Mouse (Mus musculus) heart, embryonic 11.5 days (tissue): ENCODE measurements at regions not wholly inside any gene's neighbourhood (a gene's known extent, or its start where the extent isn't known, plus 50 kb on each side); places are given as distances from the start of the nearest gene placed in this dataset.
A peak's percentile ranks its signal among the peaks of the same experiment; 100 is the strongest.

Experiments
- ATAC-seq: fragments of 200-750 bp; cut with Nextera tagmentation; replicated peaks from 2 replicates; pipeline ENCODE4 v1.8.0; 2017; ENCODE audit warnings: moderate library complexity; ENCODE audit not compliant: insufficient number of reproducible peaks, low FRiP score, low TSS enrichment
- H3K27ac ChIP-seq: fragments of 300-500 bp; sonication (generic); 2 replicates; pipeline ENCODE4 v1.5.1; 2014; ENCODE audit warnings: mild to moderate bottlenecking, low read depth, low read length
- H3K27me3 ChIP-seq: fragments of 300-500 bp; sonication (generic); 2 replicates; pipeline ENCODE4 v1.6.1; 2014; ENCODE audit warnings: mild to moderate bottlenecking, low read length, mixed read lengths; ENCODE audit not compliant: control insufficient read depth, insufficient read depth
- H3K36me3 ChIP-seq: fragments of 300-500 bp; sonication (generic); 2 replicates; pipeline ENCODE4 v1.6.1; 2014; ENCODE audit warnings: mild to moderate bottlenecking, low read length, moderate library complexity, mixed read lengths; ENCODE audit not compliant: control insufficient read depth, insufficient read depth
- H3K4me1 ChIP-seq: fragments of 300-500 bp; sonication (generic); 2 replicates; pipeline ENCODE4 v1.6.1; 2014; ENCODE audit warnings: low read length; ENCODE audit not compliant: control insufficient read depth, insufficient read depth
- H3K4me2 ChIP-seq: fragments of 300-500 bp; sonication (generic); 2 replicates; pipeline ENCODE4 v1.6.1; 2014; ENCODE audit warnings: mild to moderate bottlenecking, moderate library complexity
- H3K4me3 ChIP-seq: fragments of 300-500 bp; sonication (generic); 2 replicates; pipeline ENCODE4 v1.5.1; 2014; ENCODE audit warnings: low read depth, low read length
- H3K9ac ChIP-seq: fragments of 300-500 bp; sonication (generic); 2 replicates; pipeline ENCODE4 v1.6.1; 2014; ENCODE audit warnings: mild to moderate bottlenecking, low read depth, low read length, moderate library complexity
- H3K9me3 ChIP-seq: fragments of 300-500 bp; sonication (generic); replicated peaks from 2 replicates; pipeline ENCODE4 v1.6.1; 2016; ENCODE audit warnings: low read length; ENCODE audit not compliant: control insufficient read depth
- WGBS: fragments of 180-500 bp; shearing (Covaris S2); extraction: QIAGEN DNeasy Blood & Tissue Kit; methylation state at CpG from one replicate; pipeline ENCODE4 v1.1.7; 2014; ENCODE audit not compliant: insufficient replicate concordance; 5-methylcytosine and 5-hydroxymethylcytosine counted together

- H3K27me3 ChIP-seq = no peaks in the 10 kb centered on the region
- no peaks in the 10 kb centered on the region for H3K36me3 ChIP-seq
- H3K27ac ChIP-seq = no peak overlapping the region
- H3K4me1 ChIP-seq = no peaks in the 10 kb centered on the region
- peak overlapping the region; percentile 23; the same call in 1 of the 2 replicates for H3K4me3 ChIP-seq
- 9% methylated on average over 18 of the region's 18 CpGs for WGBS
- H3K4me2 ChIP-seq = peak overlapping the region; percentile 62
- no peaks in the 10 kb centered on the region for H3K9me3 ChIP-seq
- ATAC-seq = peak; percentile 84
- H3K9ac ChIP-seq = peak overlapping the region; percentile 23; the same call in 1 of the 2 replicates
Observed at GRCm38 (mm10) chr3:14381421-14381992, 99.0 kb upstream of the Slc7a12 start.

GRCm38 (mm10) chr3:14390656-14391055, 89.8 kb upstream of the Slc7a12 start:
- Histone ChIP-seq H3K27ac (no peak overlapping the region), H3K27me3 (no peaks in the 10 kb centered on the region), H3K4me2 (no peak overlapping the region), H3K36me3 (no peaks in the 10 kb centered on the region), H3K9me3 (no peaks in the 10 kb centered on the region), H3K4me3 (no peak overlapping the region), H3K9ac (no peak overlapping the region), H3K4me1 (no peaks in the 10 kb centered on the region)
- ATAC-seq = no peak
- 80% methylated on average over 1 of the region's 1 CpGs for WGBS

- H3K9me3 ChIP-seq = no peaks in the 10 kb centered on the region
- WGBS = 76% methylated on average over 3 of the region's 3 CpGs
- no peak overlapping the region for H3K4me2 ChIP-seq
Observed at GRCm38 (mm10) chr3:14398676-14399075, 81.8 kb upstream of the Slc7a12 start.

GRCm38 (mm10) chr3:14408435-14409125, 71.9 kb upstream of the Slc7a12 start:
- H3K36me3 ChIP-seq = no peaks in the 10 kb centered on the region
- no peaks in the 10 kb centered on the region for H3K9me3 ChIP-seq
- no peak for ATAC-seq

More at GRCm38 (mm10) chr3:14398676-14399075, 81.8 kb upstream of the Slc7a12 start:
- Histone ChIP-seq H3K4me1 (no peaks in the 10 kb centered on the region), H3K27me3 (no peaks in the 10 kb centered on the region), H3K9ac (no peak overlapping the region), H3K27ac (no peak overlapping the region), H3K4me3 (no peak overlapping the region), H3K36me3 (no peaks in the 10 kb centered on the region)
- ATAC-seq = no peak

More at GRCm38 (mm10) chr3:14408435-14409125, 71.9 kb upstream of the Slc7a12 start:
- no peak overlapping the region for H3K27ac ChIP-seq
- no peak overlapping the region for H3K9ac ChIP-seq
- H3K4me2 ChIP-seq = no peak overlapping the region
- 55% methylated on average over 1 of the region's 1 CpGs for WGBS
- no peaks in the 10 kb centered on the region for H3K4me1 ChIP-seq
- H3K27me3 ChIP-seq = no peaks in the 10 kb centered on the region
- H3K4me3 ChIP-seq = no peak overlapping the region
